Mouse (Mus musculus) frontal cortex, postnatal 25 days (tissue): ENCODE results near the gene Pim3.
"Not testable (repeated sequence)": the region's sequence is repeated elsewhere in the genome, so short reads cannot be mapped to it uniquely, and the experiment has no call there.

Experiments
- DNase-seq, 2 experiments: peaks; one replicate each; pipeline ENCODE4 v3.0.0; 2022; ENCODE audit warnings: low spot score in 2 of 2

Pim3 gene

DNA sequence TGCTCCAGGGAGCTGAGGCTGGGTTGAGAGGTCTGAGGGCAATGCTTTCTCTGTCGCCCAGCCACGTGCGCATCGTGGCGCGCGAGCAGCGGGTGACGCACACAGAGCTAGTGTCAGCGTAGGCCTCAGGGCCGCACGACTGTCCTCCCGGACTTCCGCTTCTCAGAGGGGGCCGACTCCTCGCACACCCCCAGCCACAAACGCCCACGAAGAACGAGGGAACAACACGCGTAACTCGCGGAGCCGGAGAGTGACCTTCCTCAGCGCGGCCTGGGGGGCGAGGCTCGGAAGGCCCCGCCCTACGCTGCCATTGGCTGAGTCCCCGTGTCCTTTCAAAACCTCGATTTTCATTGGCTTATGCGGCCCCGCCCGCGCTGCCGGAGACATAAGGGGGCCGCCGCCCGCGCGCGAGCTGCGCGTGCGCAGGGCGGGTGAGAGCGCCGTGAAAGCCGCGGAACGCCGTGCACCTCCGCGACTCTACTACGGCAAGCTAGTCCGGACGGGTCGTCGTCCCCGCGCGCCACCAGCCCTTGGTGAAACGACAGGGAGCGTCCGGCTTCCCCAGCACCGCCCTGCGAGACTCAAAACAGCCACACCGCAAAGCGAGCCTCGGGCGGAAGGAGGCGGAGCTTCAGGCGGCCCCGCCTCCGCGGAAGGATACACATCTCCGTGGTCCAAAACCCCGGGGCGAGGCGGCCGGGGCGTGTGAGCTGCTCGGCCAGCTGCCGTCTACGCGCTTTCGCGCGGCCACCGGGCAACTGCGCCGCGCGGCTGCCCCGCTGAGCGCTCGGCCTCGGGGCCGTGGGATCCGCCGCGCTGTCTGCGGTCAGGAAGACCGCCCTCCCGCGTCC lies at the start of gene Pim3:
Pim3 (plus strand) TSS at position 415 of the 851 bp plus-strand sequence.
- peak; percentile 95 to 96 for DNase-seq

GRCm38 (mm10) chr15:88813262-88813661 lies 48.7 kb upstream of the Pim3 start:
- DNase-seq = no peak

DNA sequence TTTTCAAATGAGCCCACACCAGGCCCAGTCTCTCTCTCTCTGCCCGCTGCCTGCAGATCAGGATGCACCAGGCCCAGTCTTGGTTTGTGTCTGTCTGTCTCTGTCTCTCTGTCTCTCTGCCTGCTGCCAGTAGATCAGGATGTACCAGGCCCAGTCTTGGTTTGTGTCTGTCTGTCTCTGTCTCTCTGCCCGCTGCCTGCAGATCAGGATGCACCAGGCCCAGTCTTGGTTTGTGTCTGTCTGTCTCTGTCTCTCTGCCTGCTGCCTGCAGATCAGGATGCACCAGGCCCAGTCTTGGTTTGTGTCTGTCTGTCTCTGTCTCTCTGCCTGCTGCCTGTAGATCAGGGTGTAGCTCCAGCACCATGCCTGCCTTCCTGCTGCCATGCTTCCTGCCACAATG lies 48.1 kb upstream of the Pim3 start:
- not testable (repeated sequence) for DNase-seq

- no peak for DNase-seq
Observed at GRCm38 (mm10) chr15:88814411-88815047, 47.5 kb upstream of the Pim3 start.

DNA sequence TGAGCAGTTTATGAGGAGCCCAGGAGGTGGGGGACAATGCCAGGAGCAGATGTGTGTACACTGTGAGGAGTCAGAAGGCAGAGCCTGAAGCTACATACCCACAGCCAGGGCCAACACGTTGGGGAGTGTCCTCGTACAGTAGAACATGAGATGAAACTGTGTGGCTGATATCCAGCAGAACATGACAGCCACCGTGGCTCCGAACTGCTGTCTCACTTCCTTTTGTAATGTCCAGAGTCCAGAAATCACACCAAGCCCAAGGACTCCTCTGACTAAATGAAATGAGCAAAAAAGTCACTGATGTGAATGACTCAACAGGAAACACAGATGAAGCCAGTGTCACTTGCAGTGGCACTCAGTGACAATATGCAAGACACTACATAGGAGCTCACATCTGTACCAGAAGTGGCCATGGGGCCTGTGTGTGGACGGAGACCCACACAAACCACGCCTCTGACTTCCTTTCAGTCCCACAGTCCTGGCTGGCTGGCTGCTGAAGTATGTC lies 46.7 kb upstream of the Pim3 start:
- no peak for DNase-seq

DNA sequence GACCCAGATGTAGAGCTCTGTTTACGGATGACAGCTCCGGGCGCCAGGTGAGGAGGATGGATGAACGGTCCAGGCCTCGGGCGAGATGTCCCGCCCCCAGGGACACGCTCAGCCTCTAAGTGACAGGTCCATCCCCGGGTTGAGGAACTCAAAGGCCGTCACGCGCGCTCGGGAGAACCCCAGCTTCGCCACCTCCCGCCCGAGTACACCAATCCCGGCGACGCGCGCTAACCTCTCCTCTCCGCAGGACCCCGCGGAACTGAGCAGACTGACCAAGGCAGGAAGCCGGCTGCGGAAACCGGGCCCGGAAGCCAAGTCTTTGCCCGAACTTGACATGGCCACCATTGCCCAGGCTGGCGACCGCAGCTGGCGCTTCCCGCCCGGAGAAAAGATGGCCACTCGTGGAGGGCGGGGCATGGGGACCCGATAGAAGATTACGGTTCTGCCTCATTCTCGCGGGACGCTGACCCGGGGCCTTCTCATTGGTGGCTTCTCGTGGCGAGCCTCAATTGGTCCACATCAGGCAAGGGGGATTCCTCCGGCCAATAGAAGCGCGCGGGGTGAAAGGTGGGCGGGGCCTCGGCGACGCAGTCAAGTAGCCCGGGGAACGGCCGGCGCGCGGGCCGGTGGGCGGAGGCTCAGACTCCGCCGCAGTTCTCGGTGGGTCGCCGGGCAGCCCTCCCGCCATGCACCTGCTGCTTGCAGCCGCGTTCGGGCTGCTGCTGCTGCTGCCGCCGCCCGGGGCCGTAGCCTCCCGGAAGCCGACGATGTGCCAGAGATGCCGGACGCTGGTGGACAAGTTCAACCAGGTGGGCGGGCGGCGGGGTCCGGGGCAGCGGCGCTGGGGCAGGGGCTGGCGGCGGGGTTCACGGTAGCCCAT lies 42.7 kb upstream of the Pim3 start, which contains the start of the genes Alg12 and Creld2:
Alg12 (minus strand) TSS at position 293 of the 880 bp plus-strand sequence.
Creld2 (plus strand) TSS at position 621 of the 880 bp plus-strand sequence.
- DNase-seq = peak; percentile 99 to 100

GRCm38 (mm10) chr15:88819906-88820303 lies 42.1 kb upstream of the Pim3 start:
- no peak for DNase-seq

GRCm38 (mm10) chr15:88821403-88821802 lies 40.6 kb upstream of the Pim3 start:
- DNase-seq = no peak

GRCm38 (mm10) chr15:88822513-88822912 lies 39.5 kb upstream of the Pim3 start:
- DNase-seq = no peak

DNA sequence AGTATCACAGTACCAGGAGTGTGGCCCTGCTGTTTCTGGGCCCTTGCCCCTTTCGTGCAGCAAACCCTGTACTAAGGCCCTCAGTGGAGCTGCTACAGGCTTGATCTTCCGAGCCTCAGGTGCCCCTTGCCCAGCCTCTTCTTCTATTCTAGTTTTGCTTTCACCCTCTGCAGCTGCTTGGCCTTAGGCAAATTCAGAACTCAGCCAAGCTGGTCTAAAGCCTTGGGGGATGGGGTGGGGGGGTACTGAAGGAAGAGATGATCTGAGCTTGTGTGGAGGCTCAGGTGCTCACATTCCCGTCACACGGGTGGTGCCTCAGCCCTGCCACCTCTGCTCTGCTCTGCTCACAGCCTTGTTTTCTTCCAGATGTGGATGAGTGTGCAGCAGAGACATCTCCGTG lies 38.6 kb upstream of the Pim3 start:
- no peak for DNase-seq

DNA sequence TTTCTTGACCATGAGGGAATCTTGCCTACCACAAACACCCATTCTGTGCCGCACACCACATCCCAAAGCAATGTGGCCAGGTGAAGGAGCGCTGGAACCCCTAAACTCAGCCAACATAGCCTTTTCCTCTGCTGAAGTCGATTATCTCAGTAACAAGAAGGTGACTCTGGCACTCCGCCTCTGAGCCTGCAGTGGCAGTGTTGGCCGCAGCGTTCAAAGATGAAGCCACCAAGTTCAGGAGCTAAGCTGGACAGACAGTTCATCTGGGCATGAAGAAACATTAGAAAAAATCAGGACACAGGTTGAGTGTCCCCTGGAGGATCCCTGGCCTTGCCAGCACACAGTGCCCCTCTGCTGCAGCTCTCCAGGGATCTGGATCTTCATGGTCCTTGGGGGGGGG lies 34.5 kb upstream of the Pim3 start:
- no peak for DNase-seq

DNA sequence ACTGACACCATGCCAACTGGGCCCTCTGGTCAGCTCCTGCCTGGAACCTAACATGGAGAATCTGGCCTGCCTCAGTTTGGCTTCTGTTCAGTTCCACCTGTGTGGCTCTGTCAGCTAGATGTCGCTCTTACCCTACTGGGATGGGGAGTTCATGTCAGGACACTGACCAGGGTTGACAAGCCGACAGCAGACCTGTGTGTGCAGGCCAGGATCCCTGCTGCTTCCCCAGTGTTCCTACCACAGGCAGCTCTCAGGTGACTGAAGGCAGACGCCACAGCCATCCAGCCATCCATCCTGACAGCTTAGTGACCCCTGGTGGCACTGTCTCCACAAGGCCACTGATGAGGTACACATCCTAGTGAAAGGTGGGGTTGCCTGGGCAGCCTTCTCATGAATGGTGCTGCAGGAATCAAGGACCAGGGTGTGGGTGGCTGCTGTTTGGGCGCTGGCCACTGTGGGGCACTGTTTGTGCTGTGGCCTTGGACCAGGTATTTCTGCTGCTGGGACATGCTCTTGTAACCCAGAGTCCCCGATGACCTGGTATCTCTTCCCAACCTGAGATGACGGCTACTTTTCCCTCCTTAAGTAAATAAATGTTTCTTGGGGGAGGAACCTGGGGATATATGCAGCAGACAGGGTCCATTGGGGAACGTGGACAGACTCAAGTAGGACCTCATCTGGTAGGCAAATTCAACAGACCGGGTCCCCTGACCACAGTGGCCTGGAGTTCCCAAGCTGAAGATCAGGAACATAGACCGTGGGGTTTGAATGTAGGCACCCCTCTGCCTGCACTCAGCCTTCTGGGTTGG lies 33.8 kb upstream of the Pim3 start:
- DNase-seq = no peak

DNA sequence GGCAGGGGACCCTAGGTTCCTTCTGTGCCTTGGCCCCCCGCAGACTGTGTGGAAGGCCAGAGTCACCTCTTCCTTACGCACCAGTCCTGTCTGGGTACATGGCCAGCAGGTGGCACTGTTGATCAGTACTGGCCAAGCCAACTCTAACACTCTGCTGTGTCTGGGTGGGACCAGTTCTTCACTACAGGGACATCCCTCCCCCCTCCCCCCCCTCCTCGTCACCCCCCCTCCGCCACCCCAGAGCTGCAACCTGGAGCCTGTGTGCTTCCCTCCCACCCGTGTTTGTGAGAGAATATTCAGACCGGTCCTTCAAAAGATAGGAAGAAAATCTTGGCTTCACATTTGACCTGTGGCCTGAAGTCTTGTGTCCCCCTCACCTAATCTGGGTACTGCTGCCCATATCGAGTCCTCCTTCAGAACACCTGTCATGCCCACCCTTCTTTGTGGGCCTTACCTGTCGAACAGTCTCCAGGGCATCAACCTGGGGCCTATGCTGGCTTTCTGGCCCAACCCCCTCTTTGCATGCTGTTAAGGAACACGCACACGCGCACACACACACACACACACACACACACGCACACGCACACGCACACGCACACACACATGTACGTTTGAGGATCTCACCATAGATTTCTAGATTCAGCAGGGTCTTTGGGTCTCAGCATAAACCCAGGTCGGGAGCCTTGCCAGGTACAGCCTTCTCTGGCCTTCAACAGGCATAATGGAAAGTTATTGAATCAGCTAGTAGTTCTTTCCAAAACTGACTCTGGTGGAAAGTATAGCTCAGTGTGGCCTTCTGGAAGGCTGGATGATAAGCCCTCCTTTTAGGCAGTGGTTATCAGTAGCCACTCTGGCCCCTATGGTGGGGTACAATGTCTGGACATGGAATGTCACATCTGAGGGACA lies 32.9 kb upstream of the Pim3 start:
- peak; percentile 89 to 90 for DNase-seq

- no peak for DNase-seq
Observed at GRCm38 (mm10) chr15:88829791-88830440, 32.1 kb upstream of the Pim3 start.

- DNase-seq = no peak
Observed at GRCm38 (mm10) chr15:88830696-88831095, 31.3 kb upstream of the Pim3 start.

DNA sequence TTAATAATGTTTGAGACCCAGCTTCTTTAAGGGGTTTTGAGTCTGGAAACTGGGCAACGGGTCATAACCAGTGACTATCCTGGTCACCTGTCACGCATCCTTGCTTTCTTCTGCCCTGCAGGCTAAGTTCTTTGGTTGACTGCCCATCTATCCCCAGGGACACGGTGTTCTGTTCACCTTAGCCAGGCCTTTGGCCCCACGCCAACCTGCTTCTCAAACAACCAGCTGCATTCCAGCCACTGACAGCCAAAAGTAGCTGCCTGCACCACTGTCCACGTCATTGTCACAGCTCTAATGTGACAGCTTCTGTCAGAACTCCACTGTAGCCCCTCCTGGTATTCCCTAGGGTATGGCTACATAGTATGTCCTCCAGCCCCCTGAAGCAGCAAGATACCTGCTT lies 30.5 kb upstream of the Pim3 start:
- DNase-seq = no peak

GRCm38 (mm10) chr15:88832536-88832935 lies 29.4 kb upstream of the Pim3 start:
- DNase-seq = no peak

GRCm38 (mm10) chr15:88836031-88836430 lies 26.0 kb upstream of the Pim3 start:
- DNase-seq = no peak

- no peak for DNase-seq
Observed at GRCm38 (mm10) chr15:88836571-88836970, 25.4 kb upstream of the Pim3 start.
